Mouse (Mus musculus) c-Kit-positive CD71-positive TER-119-negative erythroid progenitor cells, embryonic 14.5 days (primary cell): ENCODE measurements around the gene Serpina1d.
"Not testable (repeated sequence)": the region's sequence is repeated elsewhere in the genome, so short reads cannot be mapped to it uniquely, and the experiment has no call there.

ENCODE experiments used
- DNase-seq: peaks from one replicate; pipeline ENCODE4 v3.0.0-alpha.2; 2013; ENCODE audit warnings: low read depth

Serpina1d gene

GRCm38 (mm10) chr12:103773246-103773851 lies at the start of gene Serpina1d:
Gene Serpina1d (minus strand): TSS chr12:103773592.
- not testable (repeated sequence) for DNase-seq

DNA sequence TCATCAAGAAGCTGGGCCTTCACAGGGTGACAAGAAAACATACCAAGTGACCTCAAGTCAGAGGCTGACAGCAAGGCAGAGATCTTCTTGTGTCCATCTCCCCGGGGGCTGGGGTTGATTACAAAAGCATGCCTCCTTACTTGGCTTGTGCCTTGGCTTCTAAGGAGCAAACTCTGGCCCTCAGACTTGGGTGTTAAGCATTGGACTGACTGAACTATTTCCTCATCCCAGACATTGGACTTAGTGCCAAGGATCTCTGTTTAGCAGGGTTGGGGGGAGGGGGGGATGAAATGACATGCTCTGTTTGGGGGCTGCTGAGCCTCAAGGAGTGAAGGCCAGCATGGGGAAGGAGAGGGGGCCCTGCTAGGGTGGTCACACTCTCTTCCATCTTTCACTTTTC lies 2.8 kb downstream of the Serpina1d start:
- not testable (repeated sequence) for DNase-seq

DNA sequence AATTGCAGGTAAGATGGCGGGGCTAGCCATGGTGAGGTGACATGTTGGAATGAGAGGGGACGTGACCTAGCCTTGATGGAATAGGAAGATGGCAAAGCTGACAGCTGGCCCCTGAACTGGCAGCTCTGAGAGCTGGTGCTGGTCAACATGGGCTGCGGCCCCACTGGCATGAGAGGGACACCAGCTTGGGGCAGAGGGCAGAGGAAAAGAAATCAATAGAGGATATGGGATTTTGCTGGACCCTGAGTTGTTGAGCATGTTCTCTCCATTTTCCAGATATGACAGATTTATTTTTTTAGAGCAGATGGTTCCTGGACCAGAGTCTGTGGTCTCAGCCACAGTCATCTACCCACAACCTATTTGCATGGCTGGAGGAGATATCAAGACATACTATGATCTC lies 10.3 kb downstream of the Serpina1d start:
- not testable (repeated sequence) for DNase-seq

- not testable (repeated sequence) for DNase-seq
Measured at GRCm38 (mm10) chr12:103760316-103760715, 13.1 kb downstream of the Serpina1d start.

DNA sequence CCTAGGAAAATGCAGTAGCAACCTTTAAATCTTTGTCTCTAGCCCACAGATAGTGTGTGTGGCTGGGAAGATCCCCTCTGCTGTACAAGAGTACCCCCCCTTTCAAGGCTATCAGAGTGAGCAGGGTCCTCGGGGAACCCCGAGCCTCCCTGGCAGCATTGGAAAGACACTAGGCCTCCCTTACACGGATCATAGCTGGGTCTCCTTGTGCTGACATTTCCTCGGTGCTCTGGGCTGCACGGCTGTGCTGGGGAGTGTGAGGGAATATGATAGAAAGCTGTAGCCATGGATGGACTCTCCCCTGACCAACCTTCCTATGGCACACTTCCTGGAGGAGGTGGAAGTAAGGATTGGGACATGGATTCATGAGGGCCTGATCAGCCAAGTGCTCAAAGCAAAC lies 27.4 kb downstream of the Serpina1d start:
- not testable (repeated sequence) for DNase-seq

DNA sequence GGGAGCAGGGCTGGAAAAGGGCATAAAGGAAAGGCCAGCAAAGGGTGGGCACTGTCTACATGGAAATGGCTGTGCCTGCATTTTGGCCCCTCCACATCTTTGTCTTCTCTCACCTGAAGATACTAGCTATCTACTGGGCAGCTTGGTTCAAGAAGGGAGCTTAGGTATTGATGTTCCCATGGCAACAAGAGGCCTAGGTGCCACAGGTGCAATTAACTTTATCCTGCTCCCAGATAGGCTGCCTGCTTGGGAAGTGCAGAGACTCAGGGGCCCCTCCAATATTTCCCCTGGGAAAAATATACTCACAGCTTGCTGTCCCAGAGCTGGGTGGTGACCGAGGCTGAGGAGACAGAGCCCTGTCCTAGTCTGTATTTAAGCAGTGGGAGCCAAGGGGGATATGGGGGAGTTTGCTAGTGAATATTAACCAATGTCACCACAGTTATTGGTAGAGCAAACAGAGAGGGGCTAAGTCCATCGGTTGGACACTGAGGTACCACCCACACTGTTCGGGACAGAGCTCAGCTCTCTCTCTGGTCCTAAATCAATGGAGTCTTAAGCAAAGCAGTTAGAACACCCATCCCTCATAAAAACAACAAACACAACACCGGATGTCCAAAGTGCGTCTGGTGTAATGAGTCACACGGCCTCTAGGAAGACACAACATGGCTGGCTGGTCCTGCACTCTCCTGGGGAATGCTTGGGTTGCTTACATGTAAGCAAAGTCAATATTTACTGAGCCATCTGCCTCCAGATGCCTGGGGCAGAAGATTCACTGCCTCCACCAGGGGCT lies 35.4 kb downstream of the Serpina1d start:
- DNase-seq: not testable (repeated sequence)

DNA sequence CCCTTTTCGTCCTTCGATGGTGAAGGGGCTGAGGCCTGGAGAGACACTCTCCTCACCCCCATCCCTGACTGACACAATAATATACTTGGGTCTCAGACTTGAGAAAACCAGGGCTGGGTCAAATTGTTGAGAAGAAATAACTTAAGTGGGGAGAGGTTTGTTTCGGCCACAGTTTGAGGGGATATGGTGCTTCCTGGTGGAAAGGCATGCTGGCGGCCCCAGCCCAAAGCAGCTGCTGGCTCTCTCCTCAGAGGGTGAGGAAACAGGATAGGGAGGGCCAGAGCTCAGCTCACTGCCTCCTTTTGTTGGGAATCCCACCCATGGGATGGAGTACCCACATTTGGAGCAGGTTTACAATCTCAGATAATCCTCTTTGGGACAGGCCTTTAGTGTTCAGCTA lies 37.8 kb downstream of the Serpina1d start:
- DNase-seq: not testable (repeated sequence)

DNA sequence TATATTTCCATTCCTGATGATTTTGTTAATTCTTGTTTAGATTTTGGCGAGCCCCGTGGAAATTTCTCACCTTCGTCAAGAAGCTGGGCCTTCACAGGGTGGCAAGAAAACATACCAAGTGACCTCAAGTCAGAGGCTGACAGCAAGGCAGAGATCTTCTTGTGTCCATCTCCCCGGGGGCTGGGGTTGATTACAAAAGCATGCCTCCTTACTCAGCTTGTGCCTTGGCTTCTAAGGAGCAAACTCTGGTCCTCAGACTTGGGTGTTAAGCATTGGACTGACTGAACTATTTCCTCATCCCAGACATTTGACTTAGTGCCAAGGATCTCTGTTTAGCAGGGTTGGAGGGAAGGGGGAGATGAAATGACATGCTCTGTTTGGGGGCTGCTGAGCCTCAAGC lies 38.3 kb downstream of the Serpina1d start:
- DNase-seq: not testable (repeated sequence)
